Comparison of ENCODE assay signal across 16 mouse cellular contexts in genomic region chr1:182497736-182498135, GRCm38 (mm10). TPM values are rescaled to one million over a fixed set of nuclear protein-coding genes. Genes with fewer than 3 reads are reported as not detected.
DNase-seq lines count a peak whose midpoint lies in the region; ATAC-seq and TF ChIP-seq lines count a peak whose summit lies in the region.
"Had no signal": no experiment of that assay in that cellular context is flagged by ENCODE, and none has a peak within 500 bp of the region (broad histone marks: within the 10 kb centered on the region; RNA-seq: fewer than 3 reads in every experiment).

No protein-coding gene starts in this region.

- DNase-seq in gastrocnemius, adult 2 months: no peak
- DNase-seq in gastrocnemius, postnatal 25 days: no peak
- DNase-seq in kidney, adult 9 months: peak; percentile 59
- DNase-seq in midbrain, embryonic 11.5 days (ENCODE audit: low spot score, missing footprints): peak; percentile 68
- DNase-seq in hindbrain, embryonic 14.5 days (ENCODE audit: low spot score): no peak
- DNase-seq: adrenal gland, postnatal 36 days; cerebellum, adult 2 months; lung, postnatal 10 days had no signal

- intact Hi-C loops in gastrocnemius, adult 2 months (cut with DNase I): no loop called here

- H3K9ac ChIP-seq in kidney, embryonic 14.5 days (ENCODE audit: low read depth, low read length): no peak overlapping the region
- H3K9ac ChIP-seq in midbrain, embryonic 11.5 days (ENCODE audit: low read length): no peak overlapping the region
- no peak overlapping the region for H3K9ac ChIP-seq in midbrain, embryonic 15.5 days
- H3K9ac ChIP-seq in stomach, embryonic 16.5 days (ENCODE audit: low read length): no peak overlapping the region
- no peak overlapping the region for H3K9ac ChIP-seq in hindbrain, embryonic 14.5 days
- H3K9ac ChIP-seq: liver, embryonic 12.5 days had no signal

- H3K4me1 ChIP-seq in kidney, embryonic 14.5 days (ENCODE audit: control insufficient read depth, insufficient read depth, low read length): peaks cover 17% of the 10 kb centered on the region
- 0 out of 2 replicates have a peak, but pooled peaks cover 2% of the 10 kb centered on the region for H3K4me1 ChIP-seq in midbrain, embryonic 11.5 days (ENCODE audit: control insufficient read depth, insufficient read depth, low read length)
- 0 out of 2 replicates have a peak, but pooled peaks cover 5% of the 10 kb centered on the region for H3K4me1 ChIP-seq in midbrain, embryonic 15.5 days
- peaks cover 41% of the 10 kb centered on the region for H3K4me1 ChIP-seq in stomach, embryonic 16.5 days (ENCODE audit: control insufficient read depth, insufficient read depth, low read length)
- peaks cover 13% of the 10 kb centered on the region for H3K4me1 ChIP-seq in hindbrain, embryonic 14.5 days (replicated peaks; ENCODE audit: control insufficient read depth, insufficient read depth, low read length)

- peaks cover 11% of the 10 kb centered on the region; the same call in 1 of the 2 replicates for H3K36me3 ChIP-seq in kidney, embryonic 14.5 days (ENCODE audit: control insufficient read depth, insufficient read depth, low read length)
- H3K36me3 ChIP-seq in midbrain, embryonic 11.5 days (ENCODE audit: control insufficient read depth, insufficient read depth, low read length): no peaks in the 10 kb centered on the region
- H3K36me3 ChIP-seq in midbrain, embryonic 15.5 days (replicated peaks): no peaks in the 10 kb centered on the region
- H3K36me3 ChIP-seq in stomach, embryonic 16.5 days (ENCODE audit: control insufficient read depth, insufficient read depth, low read length): no peaks in the 10 kb centered on the region
- no peaks in the 10 kb centered on the region for H3K36me3 ChIP-seq in hindbrain, embryonic 14.5 days (replicated peaks; ENCODE audit: control insufficient read depth, insufficient read depth)
- H3K36me3 ChIP-seq: G1E; liver, embryonic 12.5 days had no signal

- ATAC-seq in kidney, embryonic 14.5 days (ENCODE audit: low FRiP score, low TSS enrichment): no peak
- no peak for ATAC-seq in midbrain, embryonic 11.5 days (ENCODE audit: low FRiP score)
- no peak for ATAC-seq in midbrain, embryonic 15.5 days (replicated peaks)
- ATAC-seq in stomach, embryonic 16.5 days (ENCODE audit: insufficient read depth, low FRiP score): no peak
- ATAC-seq in hindbrain, embryonic 14.5 days (ENCODE audit: low FRiP score): no peak
- ATAC-seq: CD4-positive, CD25-positive, alpha-beta regulatory T cell, adult 4 months; forebrain, embryonic 14.5 days; liver, embryonic 12.5 days had no signal

- H3K4me2 ChIP-seq in kidney, embryonic 14.5 days (replicated peaks; ENCODE audit: low read depth, low read length): no peak overlapping the region
- H3K4me2 ChIP-seq in midbrain, embryonic 11.5 days: no peak overlapping the region
- H3K4me2 ChIP-seq in midbrain, embryonic 15.5 days: no peak overlapping the region
- no peak overlapping the region for H3K4me2 ChIP-seq in stomach, embryonic 16.5 days (ENCODE audit: low read depth, low read length)
- H3K4me2 ChIP-seq in hindbrain, embryonic 14.5 days (replicated peaks): no peak overlapping the region
- H3K4me2 ChIP-seq: liver, embryonic 12.5 days had no signal

- no peak for TF ChIP-seq CTCF in gastrocnemius, adult 2 months (IDR thresholded peaks at IDR 0.05)

- no peaks in the 10 kb centered on the region for H3K9me3 ChIP-seq in kidney, embryonic 14.5 days (ENCODE audit: control insufficient read depth, low read length)
- H3K9me3 ChIP-seq in midbrain, embryonic 11.5 days (ENCODE audit: control insufficient read depth, low read length): no peaks in the 10 kb centered on the region
- no peaks in the 10 kb centered on the region for H3K9me3 ChIP-seq in midbrain, embryonic 15.5 days
- no peaks in the 10 kb centered on the region for H3K9me3 ChIP-seq in stomach, embryonic 16.5 days (replicated peaks; ENCODE audit: control insufficient read depth, low read length)
- no peaks in the 10 kb centered on the region for H3K9me3 ChIP-seq in hindbrain, embryonic 14.5 days (ENCODE audit: control insufficient read depth, low read length)
- H3K9me3 ChIP-seq: G1E; liver, embryonic 12.5 days had no signal

- H3K27ac ChIP-seq in gastrocnemius, adult 2 months: peak overlapping the region; percentile 58
- H3K27ac ChIP-seq in kidney, embryonic 14.5 days (ENCODE audit: low read depth, low read length): no peak overlapping the region
- H3K27ac ChIP-seq in midbrain, embryonic 11.5 days (ENCODE audit: low read depth, low read length): no peak overlapping the region
- H3K27ac ChIP-seq in midbrain, embryonic 15.5 days: no peak overlapping the region
- H3K27ac ChIP-seq in stomach, embryonic 16.5 days (ENCODE audit: low read length): 0 out of 2 replicates have a peak overlapping the region, but pooled peaks have one; percentile 4
- H3K27ac ChIP-seq in hindbrain, embryonic 14.5 days: no peak overlapping the region
- H3K27ac ChIP-seq: liver, embryonic 12.5 days had no signal

- H3K27me3 ChIP-seq in kidney, embryonic 14.5 days (ENCODE audit: control insufficient read depth, insufficient read depth, low read length): no peaks in the 10 kb centered on the region
- H3K27me3 ChIP-seq in midbrain, embryonic 11.5 days (ENCODE audit: control insufficient read depth, insufficient read depth, low read length): no peaks in the 10 kb centered on the region
- no peaks in the 10 kb centered on the region for H3K27me3 ChIP-seq in midbrain, embryonic 15.5 days (replicated peaks)
- H3K27me3 ChIP-seq in stomach, embryonic 16.5 days (ENCODE audit: control insufficient read depth, insufficient read depth, low read length): no peaks in the 10 kb centered on the region
- H3K27me3 ChIP-seq in hindbrain, embryonic 14.5 days (ENCODE audit: control insufficient read depth, insufficient read depth, low read length): no peaks in the 10 kb centered on the region
- H3K27me3 ChIP-seq: liver, embryonic 12.5 days had no signal

- 58% methylated on average over 4 of the region's 4 CpGs for WGBS in kidney, embryonic 14.5 days
- 70% methylated on average over 4 of the region's 4 CpGs for WGBS in midbrain, embryonic 11.5 days
- WGBS in midbrain, embryonic 15.5 days: 56% methylated on average over 4 of the region's 4 CpGs
- WGBS in stomach, embryonic 16.5 days: 48% methylated on average over 4 of the region's 4 CpGs
- WGBS in hindbrain, embryonic 14.5 days: 66% methylated on average over 4 of the region's 4 CpGs

- no peak overlapping the region for H3K4me3 ChIP-seq in gastrocnemius, adult 2 months
- H3K4me3 ChIP-seq in kidney, embryonic 14.5 days (ENCODE audit: low read length): no peak overlapping the region
- H3K4me3 ChIP-seq in midbrain, embryonic 11.5 days (ENCODE audit: low read depth, low read length): no peak overlapping the region
- no peak overlapping the region for H3K4me3 ChIP-seq in midbrain, embryonic 15.5 days
- no peak overlapping the region for H3K4me3 ChIP-seq in stomach, embryonic 16.5 days (replicated peaks; ENCODE audit: low read length)
- H3K4me3 ChIP-seq in hindbrain, embryonic 14.5 days (replicated peaks; ENCODE audit: low read length): no peak overlapping the region
- H3K4me3 ChIP-seq: erythroblast, embryonic 14.5 days; liver, embryonic 12.5 days had no signal

RNA-seq across cellular contexts. Expression of gene Capn2, which starts 19.7 kb away (rescaled TPM):
- total RNA-seq in gastrocnemius, adult 2 months (2021): 10 to 100 TPM; 46.7 to 55.3 TPM
- 10 to 100 TPM; 52.0 to 59.4 TPM for total RNA-seq in gastrocnemius, postnatal 25 days (2021)
- polyA plus RNA-seq in kidney, embryonic 14.5 days (2014; fragmentation: Nextera tagmentation; extraction: Ambion mirVana): 52.3 and 94.7 TPM in 2 replicates
- 76.3 and 77.0 TPM in 2 replicates for polyA plus RNA-seq in midbrain, embryonic 11.5 days (2014; fragmentation: Nextera tagmentation; extraction: Ambion mirVana)
- 85.6 and 86.2 TPM in 2 replicates for polyA plus RNA-seq in midbrain, embryonic 15.5 days (2015; fragmentation: Nextera tagmentation; extraction: Ambion mirVana)
- 127 and 139 TPM in 2 replicates for polyA plus RNA-seq in stomach, embryonic 16.5 days (2015; fragmentation: Nextera tagmentation; extraction: Ambion mirVana)
- polyA plus RNA-seq in hindbrain, embryonic 14.5 days (2014; fragmentation: Nextera tagmentation; extraction: Ambion mirVana): 80.5 and 81.0 TPM in 2 replicates
- polyA plus RNA-seq: G1E had no signal

Comparison
In these comparisons a context has a peak if more than half of its experiments do, and no peak if none do; other contexts are left out.
1. DNase-seq: peak in kidney, adult 9 months (single experiment) and midbrain, embryonic 11.5 days (single experiment); none in gastrocnemius, adult 2 months (single experiment), gastrocnemius, postnatal 25 days (single experiment) and hindbrain, embryonic 14.5 days (single experiment).
2. H3K27ac ChIP-seq: peak in gastrocnemius, adult 2 months (single experiment) and stomach, embryonic 16.5 days (single experiment); none in kidney, embryonic 14.5 days (single experiment), midbrain, embryonic 11.5 days (single experiment), midbrain, embryonic 15.5 days (single experiment) and hindbrain, embryonic 14.5 days (single experiment).